Mouse (Mus musculus): ENCODE results near the gene Nhlh2.

Gene Nhlh2

GRCm38 (mm10) chr3:102025659-102026058 is 15.8 kb downstream of the Nhlh2 start:
- in situ Hi-C loops (cut with MboI): no loop called here

GRCm38 (mm10) chr3:102027880-102028279 is 18.0 kb downstream of the Nhlh2 start:
- in situ Hi-C loops (cut with MboI): no loop called here

- in situ Hi-C loops (cut with MboI): no loop called here
These were observed 27.9 kb downstream of the Nhlh2 start for GRCm38 (mm10) chr3:102037806-102038205.

- in situ Hi-C loops (cut with MboI): no loop called here
These were observed 28.7 kb downstream of the Nhlh2 start for GRCm38 (mm10) chr3:102038608-102039007.

GRCm38 (mm10) chr3:102041632-102042031 is 31.8 kb downstream of the Nhlh2 start:
- in situ Hi-C loops (cut with MboI): no loop called here

GRCm38 (mm10) chr3:102045071-102045470 is 35.2 kb downstream of the Nhlh2 start:
- in situ Hi-C loops (cut with MboI): no loop called here

GRCm38 (mm10) chr3:102047532-102047931 is 37.7 kb downstream of the Nhlh2 start:
- in situ Hi-C loops (cut with MboI): no loop called here

GRCm38 (mm10) chr3:102049207-102050104 is 39.6 kb downstream of the Nhlh2 start:
- in situ Hi-C loops (cut with MboI): no loop called here

- in situ Hi-C loops (cut with MboI): no loop called here
These were observed 42.2 kb downstream of the Nhlh2 start for GRCm38 (mm10) chr3:102052036-102052435.

- in situ Hi-C loops (cut with MboI): no loop called here
These were observed 43.4 kb downstream of the Nhlh2 start for GRCm38 (mm10) chr3:102053293-102053692.

- in situ Hi-C loops (cut with MboI): no loop called here
These were observed 46.0 kb downstream of the Nhlh2 start for GRCm38 (mm10) chr3:102055878-102056277.

- in situ Hi-C loops (cut with MboI): no loop called here
These were observed 50.2 kb downstream of the Nhlh2 start for GRCm38 (mm10) chr3:102060065-102060464.

- in situ Hi-C loops (cut with MboI): no loop called here
These were observed 52.2 kb downstream of the Nhlh2 start for GRCm38 (mm10) chr3:102061923-102062670.

GRCm38 (mm10) chr3:102062671-102063010 is 52.8 kb downstream of the Nhlh2 start:
- in situ Hi-C loops (cut with MboI): no loop called here

GRCm38 (mm10) chr3:102063273-102064120 is 53.6 kb downstream of the Nhlh2 start:
- in situ Hi-C loops (cut with MboI): no loop called here

- in situ Hi-C loops (cut with MboI): no loop called here
These were observed 54.7 kb downstream of the Nhlh2 start for GRCm38 (mm10) chr3:102064566-102064965.

Data from mature B cell (primary cell).